In the genomic region with DNA sequence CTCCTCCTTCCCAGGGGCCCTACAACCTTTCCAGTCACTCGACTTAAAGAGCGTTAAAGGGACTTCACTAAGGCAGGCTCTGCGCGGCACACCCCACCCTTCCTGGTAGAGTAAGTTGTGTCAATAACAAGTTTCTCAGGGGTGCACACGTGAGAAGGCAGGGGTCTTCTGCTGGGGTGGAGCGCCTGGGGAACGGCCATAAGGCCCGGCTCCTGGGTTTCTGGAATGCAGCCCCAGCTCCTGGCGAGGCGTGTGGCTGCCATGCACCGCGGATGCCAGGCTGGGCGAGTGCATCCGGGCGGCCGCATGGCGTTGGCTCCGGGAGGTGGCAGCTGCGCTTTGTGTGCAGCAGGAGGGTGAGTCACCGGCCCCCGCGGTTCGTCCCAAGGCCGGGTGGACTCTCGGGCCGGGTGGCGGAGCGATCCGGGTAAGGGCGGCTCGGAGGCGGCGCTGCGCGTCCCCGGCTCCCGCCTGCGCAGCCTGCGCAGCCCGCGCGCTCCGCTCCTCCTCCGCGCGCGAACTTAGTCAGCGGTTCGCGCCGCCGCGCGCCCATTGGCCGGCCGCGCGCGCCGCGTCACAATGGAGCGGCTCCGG, we compare ENCODE assay signal across 8 mouse cellular contexts. TPM values are rescaled to one million over a fixed set of nuclear protein-coding genes. Genes with fewer than 3 reads are reported as not detected.
DNase-seq lines count a peak whose midpoint lies in the region; ATAC-seq and TF ChIP-seq lines count a peak whose summit lies in the region.

A gene (plus strand): TSS at position 578 of the 594 bp plus-strand sequence.

- peak within 1 kb of the TSS; percentile 94 for H3K9ac ChIP-seq in kidney, embryonic 14.5 days (ENCODE audit: low read depth, low read length)
- H3K9ac ChIP-seq in limb, embryonic 14.5 days (ENCODE audit: low read depth, low read length, severe bottlenecking): peak within 1 kb of the TSS; percentile 89
- H3K9ac ChIP-seq in midbrain, embryonic 16.5 days (ENCODE audit: low read depth, low read length): peak within 1 kb of the TSS; percentile 98

- WGBS in kidney, embryonic 14.5 days: under 1% methylated on average over 47 of the region's 63 CpGs
- WGBS in limb, embryonic 14.5 days: under 1% methylated on average over 36 of the region's 63 CpGs
- under 1% methylated on average over 52 of the region's 63 CpGs for WGBS in midbrain, embryonic 16.5 days
- WGBS in spleen, adult 2 months: 1% methylated on average over 63 of the region's 63 CpGs

- peak; percentile 95 for ATAC-seq in kidney, embryonic 14.5 days (ENCODE audit: low FRiP score, low TSS enrichment)
- ATAC-seq in limb, embryonic 14.5 days (ENCODE audit: low FRiP score, low read depth): peak; percentile 95
- peak; percentile 96 for ATAC-seq in midbrain, embryonic 16.5 days

- no peaks in the 10 kb centered on the region for H3K36me3 ChIP-seq in kidney, embryonic 14.5 days (ENCODE audit: control insufficient read depth, insufficient read depth, low read length)
- H3K36me3 ChIP-seq in limb, embryonic 14.5 days (ENCODE audit: control insufficient read depth, insufficient read depth, low read length): no peaks in the 10 kb centered on the region
- peaks cover 7% of the 10 kb centered on the region; the same call in 1 of the 2 replicates for H3K36me3 ChIP-seq in midbrain, embryonic 16.5 days (ENCODE audit: control insufficient read depth, insufficient read depth, low read length)
- H3K36me3 ChIP-seq in spleen, adult 2 months (ENCODE audit: control insufficient read depth, insufficient read depth, low read length): no peaks in the 10 kb centered on the region

- H3K4me1 ChIP-seq in bone marrow macrophage, adult 2 months (ENCODE audit: control insufficient read depth, insufficient read depth, low read length): no peaks in the 10 kb centered on the region
- H3K4me1 ChIP-seq in embryonic fibroblast, embryonic 13.5 days (ENCODE audit: control insufficient read depth, insufficient read depth, low read length): no peaks in the 10 kb centered on the region
- H3K4me1 ChIP-seq in kidney, embryonic 14.5 days (ENCODE audit: control insufficient read depth, insufficient read depth, low read length): 0 out of 2 replicates have a peak, but pooled peaks cover 9% of the 10 kb centered on the region
- H3K4me1 ChIP-seq in limb, embryonic 14.5 days (ENCODE audit: control insufficient read depth, insufficient read depth, low read length): 0 out of 2 replicates have a peak, but pooled peaks cover 2% of the 10 kb centered on the region
- H3K4me1 ChIP-seq in midbrain, embryonic 16.5 days (ENCODE audit: control insufficient read depth, insufficient read depth, low read length): peaks cover 8% of the 10 kb centered on the region; the same call in 1 of the 2 replicates
- H3K4me1 ChIP-seq in spleen, adult 2 months (ENCODE audit: control insufficient read depth, insufficient read depth, insufficient read length): no peaks in the 10 kb centered on the region

- peak within 1 kb of the TSS; percentile 46 for H3K27ac ChIP-seq in bone marrow macrophage, adult 2 months (ENCODE audit: insufficient read depth, low read depth, low read length)
- H3K27ac ChIP-seq in embryonic fibroblast, embryonic 13.5 days (ENCODE audit: insufficient read depth, low read length): no peak within 1 kb of the TSS
- H3K27ac ChIP-seq in kidney, embryonic 14.5 days (ENCODE audit: low read depth, low read length): peak within 1 kb of the TSS; percentile 73
- H3K27ac ChIP-seq in limb, embryonic 14.5 days (replicated peaks; ENCODE audit: low read depth, low read length): peak within 1 kb of the TSS; percentile 65
- H3K27ac ChIP-seq in midbrain, embryonic 16.5 days (ENCODE audit: low read length): peak within 1 kb of the TSS; percentile 93
- H3K27ac ChIP-seq in spleen, adult 2 months (ENCODE audit: insufficient read depth, low read length): peak within 1 kb of the TSS; percentile 66

- no peak for TF ChIP-seq CTCF in bone marrow macrophage, adult 2 months (IDR thresholded peaks at IDR 0.05; ENCODE audit: low read depth, low read length)
- no peak for TF ChIP-seq CTCF in embryonic fibroblast, embryonic 13.5 days (IDR thresholded peaks at IDR 0.05; ENCODE audit: borderline replicate concordance, insufficient read depth, low read length)
- TF ChIP-seq CTCF in spleen, adult 2 months (IDR thresholded peaks at IDR 0.05; ENCODE audit: extremely low read depth, insufficient read depth, insufficient read length, insufficient replicate concordance): no peak

- H3K9me3 ChIP-seq in kidney, embryonic 14.5 days (ENCODE audit: control insufficient read depth, low read length): no peaks in the 10 kb centered on the region
- H3K9me3 ChIP-seq in limb, embryonic 14.5 days (ENCODE audit: control insufficient read depth, low read length): no peaks in the 10 kb centered on the region
- H3K9me3 ChIP-seq in midbrain, embryonic 16.5 days (replicated peaks; ENCODE audit: control insufficient read depth, low read length, poor library complexity, severe bottlenecking): peaks cover 14% of the 10 kb centered on the region

- peak within 1 kb of the TSS; percentile 77 for H3K4me3 ChIP-seq in bone marrow macrophage, adult 2 months (ENCODE audit: insufficient read depth, low read length)
- H3K4me3 ChIP-seq in embryonic fibroblast, embryonic 13.5 days (ENCODE audit: insufficient read depth, low read length): peak within 1 kb of the TSS; percentile 64
- peak within 1 kb of the TSS; percentile 83 for H3K4me3 ChIP-seq in kidney, embryonic 14.5 days (ENCODE audit: low read length)
- H3K4me3 ChIP-seq in limb, embryonic 14.5 days (replicated peaks; ENCODE audit: low read length): peak within 1 kb of the TSS; percentile 74
- peak within 1 kb of the TSS; percentile 85 for H3K4me3 ChIP-seq in midbrain, embryonic 16.5 days (ENCODE audit: low read depth, low read length)
- peak within 1 kb of the TSS; percentile 83 for H3K4me3 ChIP-seq in spleen, adult 2 months (ENCODE audit: extremely low read depth, insufficient read depth, insufficient read length)

- H3K27me3 ChIP-seq in kidney, embryonic 14.5 days (ENCODE audit: control insufficient read depth, insufficient read depth, low read length): no peaks in the 10 kb centered on the region
- no peaks in the 10 kb centered on the region for H3K27me3 ChIP-seq in limb, embryonic 14.5 days (ENCODE audit: control insufficient read depth, insufficient read depth, low read length)
- no peaks in the 10 kb centered on the region for H3K27me3 ChIP-seq in midbrain, embryonic 16.5 days (ENCODE audit: control insufficient read depth, insufficient read depth, low read depth, low read length)
- no peaks in the 10 kb centered on the region for H3K27me3 ChIP-seq in spleen, adult 2 months (ENCODE audit: control insufficient read depth, insufficient read depth, low read length)

- TF ChIP-seq POLR2A in bone marrow macrophage, adult 2 months (IDR thresholded peaks at IDR 0.05; ENCODE audit: borderline replicate concordance, low read depth, low read length): no peak
- TF ChIP-seq POLR2A in embryonic fibroblast, embryonic 13.5 days (IDR thresholded peaks at IDR 0.05; ENCODE audit: low read depth, low read length): peak; percentile 55
- TF ChIP-seq POLR2A in limb, embryonic 14.5 days (IDR thresholded peaks at IDR 0.05; ENCODE audit: borderline replicate concordance, extremely low read depth, insufficient read depth, insufficient read length): 0 out of 2 replicates have a peak, but pooled peaks have one; percentile 38
- peak; percentile 13; the same call in 1 of the 2 replicates for TF ChIP-seq POLR2A in spleen, adult 2 months (IDR thresholded peaks at IDR 0.05; ENCODE audit: low read depth, low read length)

- DNase-seq in A20 (ENCODE audit: low read depth, low spot score): peak; percentile 88
- peak; percentile 86 to 88 for DNase-seq in heart, adult 9 months (ENCODE audit: low spot score in 2 of 2)
- peak; percentile 83 for DNase-seq in limb, embryonic 14.5 days (ENCODE audit: low spot score)
- DNase-seq in spleen, adult 2 months (ENCODE audit: low read depth in 1 of 2, low spot score in 2 of 2): peak; percentile 64 to 69

- peak within 1 kb of the TSS; percentile 96 for H3K4me2 ChIP-seq in kidney, embryonic 14.5 days (replicated peaks; ENCODE audit: low read depth, low read length)
- peak within 1 kb of the TSS; percentile 100 for H3K4me2 ChIP-seq in limb, embryonic 14.5 days (replicated peaks; ENCODE audit: low read depth, low read length, severe bottlenecking)
- peak within 1 kb of the TSS; percentile 87 for H3K4me2 ChIP-seq in midbrain, embryonic 16.5 days (ENCODE audit: low read length)

RNA-seq across cellular contexts. Expression of the gene that starts here (rescaled TPM):
- 5.0 and 6.5 TPM in 2 replicates for polyA plus RNA-seq in bone marrow macrophage, adult 2 months (2012; ENCODE audit: insufficient read depth, insufficient read length, missing spikeins)
- polyA plus RNA-seq in embryonic fibroblast, embryonic 13.5 days (2011; ENCODE audit: insufficient read length, low read depth, missing spikeins): 11.4 and 12.4 TPM in 2 replicates
- 8.0 and 12.1 TPM in 2 replicates for polyA plus RNA-seq in kidney, embryonic 14.5 days (2014; fragmentation: Nextera tagmentation; extraction: Ambion mirVana)
- 5.8 and 6.8 TPM in 2 replicates for polyA plus RNA-seq in limb, embryonic 14.5 days (2012; rRNA removed)
- 6.6 and 6.8 TPM in 2 replicates for polyA plus RNA-seq in limb, embryonic 14.5 days (2014; fragmentation: Nextera tagmentation; extraction: Ambion mirVana)
- 17.5 and 18.5 TPM in 2 replicates for polyA plus RNA-seq in midbrain, embryonic 16.5 days (2015; fragmentation: Nextera tagmentation; extraction: Ambion mirVana)
- polyA plus RNA-seq in spleen, adult 2 months (2012; rRNA removed): 3.0 and 4.1 TPM in 2 replicates
